Mouse (Mus musculus) lung, postnatal 14 days (tissue): Measurements from ENCODE around the gene Tcl1b2.
A peak's percentile ranks its signal among the peaks of the same experiment; 100 is the strongest.
"Not testable (repeated sequence)": the region's sequence is repeated elsewhere in the genome, so short reads cannot be mapped to it uniquely, and the experiment has no call there.

Experiments used
- DNase-seq: peaks from one replicate; pipeline ENCODE4 v3.0.0; 2021

Tcl1b2 gene

GRCm38 (mm10) chr12:105174318-105174717 lies 28.5 kb downstream of the Tcl1b2 start:
- peak; percentile 61 for DNase-seq

GRCm38 (mm10) chr12:105176044-105176443 lies 30.2 kb downstream of the Tcl1b2 start, which contains the start of gene Tcl1b5:
TSS of gene Tcl1b5 (plus strand) at chr12:105176344.
- not testable (repeated sequence) for DNase-seq

GRCm38 (mm10) chr12:105181040-105181644 lies 35.3 kb downstream of the Tcl1b2 start:
- not testable (repeated sequence) for DNase-seq

- DNase-seq = peak; percentile 5
These were observed 43.2 kb downstream of the Tcl1b2 start for GRCm38 (mm10) chr12:105188980-105189379.

GRCm38 (mm10) chr12:105190743-105191142 lies 44.9 kb downstream of the Tcl1b2 start, which contains the start of gene Tcl1b3:
TSS of gene Tcl1b3 (plus strand) at chr12:105191043.
- not testable (repeated sequence) for DNase-seq

GRCm38 (mm10) chr12:105199684-105200497 lies 54.1 kb downstream of the Tcl1b2 start:
- DNase-seq = not testable (repeated sequence)

GRCm38 (mm10) chr12:105201657-105202056 lies 55.8 kb downstream of the Tcl1b2 start, which contains the start of gene Tcl1b4:
TSS of gene Tcl1b4 (plus strand) at chr12:105201957.
- not testable (repeated sequence) for DNase-seq
